Mouse (Mus musculus): ENCODE measurements at regions not wholly inside any gene's neighbourhood (a gene's known extent, or its start where the extent isn't known, plus 50 kb on each side); places are given as distances from the start of the nearest gene placed in this dataset.

GRCm38 (mm10) chr11:111583606-111584005 lies 517.6 kb downstream of the Kcnj2 start:
- Histone ChIP-seq H3K4me3 (ENCODE audit: control insufficient read depth in 1 of 2, insufficient read depth in 1 of 2, low read depth in 2 of 2, low read length in 2 of 2) (no peak overlapping the region), H3K27ac (ENCODE audit: control insufficient read depth, low read depth, low read length) (no peak overlapping the region), H3K36me3 (ENCODE audit: control insufficient read depth in 1 of 2, insufficient read depth in 2 of 2, low read length in 2 of 2) (no peaks in the 10 kb centered on the region), H3K9ac (ENCODE audit: control insufficient read depth, low read depth, low read length, poor library complexity, severe bottlenecking) (no peak overlapping the region), H3K4me1 (ENCODE audit: control insufficient read depth in 1 of 2, insufficient read depth in 2 of 2, low read length in 2 of 2) (no peaks in the 10 kb centered on the region), H3K79me2 (ENCODE audit: control insufficient read depth, insufficient read depth, low read length, poor library complexity) (no peaks in the 10 kb centered on the region; the same call in 1 of the 2 replicates), H3K27me3 (ENCODE audit: control insufficient read depth in 1 of 2, insufficient read depth in 2 of 2, low read length in 2 of 2) (peaks cover 0 to 3% of the 10 kb centered on the region in 2 experiments; a peak in 1 of 4 replicates), H3K9me3 (replicated peaks; ENCODE audit: insufficient read depth, low read length) (no peaks in the 10 kb centered on the region)
- DNase-seq (ENCODE audit: low read depth, low spot score) = no peak
- TF ChIP-seq USF1 (IDR thresholded peaks at IDR 0.05; ENCODE audit: low read depth, low read length) (no peak), RAD21 (IDR thresholded peaks at IDR 0.05; ENCODE audit: low read depth, low read length) (no peak), KAT2A (conservative IDR thresholded peaks at IDR 0.05; ENCODE audit: low read depth, low read length) (no peak), MEF2A (IDR thresholded peaks at IDR 0.05; ENCODE audit: extremely low read depth, insufficient replicate concordance, low read depth, low read length, poor library complexity, severe bottlenecking) (no peak), ZNF384 (IDR thresholded peaks at IDR 0.05; ENCODE audit: low read depth, low read length) (no peak), SMC3 (IDR thresholded peaks at IDR 0.05; ENCODE audit: low read depth, low read length) (no peak), NRF1 (IDR thresholded peaks at IDR 0.05; ENCODE audit: insufficient read depth, low read depth, low read length, poor library complexity, severe bottlenecking) (no peak), POLR2AphosphoS2 (IDR thresholded peaks at IDR 0.05; ENCODE audit: low read length) (no peak), NELFE (IDR thresholded peaks at IDR 0.05; ENCODE audit: low read depth, low read length) (no peak), ZKSCAN1 (IDR thresholded peaks at IDR 0.05; ENCODE audit: low read depth, low read length) (no peak), BHLHE40 (IDR thresholded peaks at IDR 0.05; ENCODE audit: borderline replicate concordance, low read depth, low read length) (no peak), MAX (IDR thresholded peaks at IDR 0.05; ENCODE audit: low read length) (no peak), CTCF (IDR thresholded peaks at IDR 0.05 in 2 of 3, conservative IDR thresholded peaks at IDR 0.05 in 1 of 3; ENCODE audit: control insufficient read depth in 1 of 3, insufficient read depth in 1 of 3, low read depth in 2 of 3, low read length in 3 of 3, poor library complexity in 1 of 3, severe bottlenecking in 1 of 3) (no peak)

GRCm38 (mm10) chr11:111599456-111599855 lies 533.5 kb downstream of the Kcnj2 start:
- Histone ChIP-seq H3K27ac (ENCODE audit: control insufficient read depth, low read depth, low read length) (no peak overlapping the region), H3K9ac (ENCODE audit: control insufficient read depth, low read depth, low read length, poor library complexity, severe bottlenecking) (no peak overlapping the region), H3K9me3 (replicated peaks; ENCODE audit: insufficient read depth, low read length) (no peaks in the 10 kb centered on the region), H3K4me1 (ENCODE audit: control insufficient read depth in 1 of 2, insufficient read depth in 2 of 2, low read length in 2 of 2) (no peaks in the 10 kb centered on the region), H3K27me3 (ENCODE audit: control insufficient read depth in 1 of 2, insufficient read depth in 2 of 2, low read length in 2 of 2) (no peaks in the 10 kb centered on the region; a peak in 1 of 4 replicates), H3K79me2 (ENCODE audit: control insufficient read depth, insufficient read depth, low read length, poor library complexity) (no peaks in the 10 kb centered on the region), H3K4me3 (ENCODE audit: control insufficient read depth in 1 of 2, insufficient read depth in 1 of 2, low read depth in 2 of 2, low read length in 2 of 2) (no peak overlapping the region), H3K36me3 (ENCODE audit: control insufficient read depth in 1 of 2, insufficient read depth in 2 of 2, low read length in 2 of 2) (no peaks in the 10 kb centered on the region)
- DNase-seq (ENCODE audit: low read depth, low spot score) = no peak
- no peak for TF ChIP-seq TBP (IDR thresholded peaks at IDR 0.05; ENCODE audit: low read depth, low read length)
- no peak for TF ChIP-seq GATA1 (IDR thresholded peaks at IDR 0.05; ENCODE audit: low read depth, low read length)
- no peak for TF ChIP-seq ETS1 (IDR thresholded peaks at IDR 0.05; ENCODE audit: low read depth, low read length)
